Mouse (Mus musculus) left cerebral cortex, postnatal 14 days (tissue): Measurements from ENCODE around the gene Rasd2. TPM values are rescaled to one million over a fixed set of nuclear protein-coding genes. Genes with fewer than 3 reads are reported as not detected.

ENCODE experiments used
- DNase-seq, 2 experiments: peaks; one replicate each; pipeline ENCODE4 v3.0.0; 2021 to 2022; ENCODE audit warnings: low spot score in 2 of 2, mixed read lengths in 1 of 2
- intact Hi-C: fragments of 180-260 bp; cut with DNase I; formaldehyde crosslinking; loops from one replicate; pipeline ENCODE4 v1.15.1; 2025
- long read RNA-seq, 2 experiments: library from polyadenylated mRNA; stranded (forward); transcript quantifications; one replicate each; pipeline ENCODE4 v2.0.0; 2021
- total RNA-seq, 2 experiments: library from RNA; stranded (reverse); gene quantifications; 2 replicates each; pipeline ENCODE4 v1.2.3; 2021

The Rasd2 gene
- total RNA-seq = 10 to 100 TPM; 50.8 to 57.8 TPM
- long read RNA-seq, experiment 1, transcript Rasd2-202 (3 exons, 2,810 nt) = major isoform, 13 of 23 reads
- long read RNA-seq, experiment 1, partial matches to known transcripts = 1 of 23 reads
- long read RNA-seq, experiment 1, other reads (novel, unspliced or antisense) = 9 of 23 reads
- long read RNA-seq, experiment 2, transcript Rasd2-202 (3 exons, 2,810 nt) = major isoform, 11 of 15 reads
- long read RNA-seq, experiment 2, partial matches to known transcripts = 0 of 15 reads
- long read RNA-seq, experiment 2, other reads (novel, unspliced or antisense) = 4 of 15 reads

DNA sequence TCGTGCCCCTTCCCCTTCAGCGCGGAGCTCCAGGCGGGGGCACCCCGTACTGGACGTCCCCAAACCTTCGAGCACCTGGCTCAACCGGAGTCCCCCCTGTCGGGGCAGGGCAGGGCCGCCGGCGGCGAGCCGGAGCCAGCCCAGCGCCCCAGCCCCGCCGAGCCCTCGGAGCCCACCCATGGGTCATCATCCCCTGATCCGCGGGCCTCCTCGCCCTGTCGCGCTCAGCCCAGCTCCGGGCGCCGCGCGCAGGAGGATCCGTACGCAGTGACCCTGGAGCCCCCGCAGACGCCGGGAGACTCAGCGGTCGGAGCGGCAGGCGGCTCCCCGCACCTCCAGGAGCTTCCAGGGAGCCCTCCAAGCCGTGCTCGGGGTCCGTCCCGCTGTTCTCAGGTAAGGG, at the start of gene Rasd2:
TSS of gene Rasd2 (plus strand) at position 259 of the 400 bp plus-strand sequence.
- no peak for DNase-seq
- intact Hi-C loops = no loop called here

DNA sequence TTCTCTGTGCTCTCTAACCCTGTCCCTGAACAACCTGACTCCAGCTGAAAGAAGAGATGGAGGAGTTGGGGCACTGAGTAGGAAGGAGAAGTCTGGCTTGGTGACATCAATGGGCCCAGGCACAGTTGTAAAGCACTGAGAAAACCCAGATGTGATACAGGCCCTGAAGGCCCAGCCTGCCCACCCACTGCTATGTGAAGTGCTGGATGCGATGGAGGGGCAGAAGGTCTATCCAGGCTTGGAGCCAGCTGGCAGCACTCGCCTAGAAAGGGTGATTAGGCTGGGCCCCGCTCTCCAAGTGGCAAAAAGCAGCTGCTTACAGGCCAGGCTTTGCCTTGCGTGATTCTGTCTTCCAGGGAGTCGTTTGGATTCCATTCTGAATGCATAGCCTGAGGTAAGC, 44.4 kb upstream of the Rasd2 start:
- intact Hi-C loops = no loop called here
- no peak for DNase-seq

DNA sequence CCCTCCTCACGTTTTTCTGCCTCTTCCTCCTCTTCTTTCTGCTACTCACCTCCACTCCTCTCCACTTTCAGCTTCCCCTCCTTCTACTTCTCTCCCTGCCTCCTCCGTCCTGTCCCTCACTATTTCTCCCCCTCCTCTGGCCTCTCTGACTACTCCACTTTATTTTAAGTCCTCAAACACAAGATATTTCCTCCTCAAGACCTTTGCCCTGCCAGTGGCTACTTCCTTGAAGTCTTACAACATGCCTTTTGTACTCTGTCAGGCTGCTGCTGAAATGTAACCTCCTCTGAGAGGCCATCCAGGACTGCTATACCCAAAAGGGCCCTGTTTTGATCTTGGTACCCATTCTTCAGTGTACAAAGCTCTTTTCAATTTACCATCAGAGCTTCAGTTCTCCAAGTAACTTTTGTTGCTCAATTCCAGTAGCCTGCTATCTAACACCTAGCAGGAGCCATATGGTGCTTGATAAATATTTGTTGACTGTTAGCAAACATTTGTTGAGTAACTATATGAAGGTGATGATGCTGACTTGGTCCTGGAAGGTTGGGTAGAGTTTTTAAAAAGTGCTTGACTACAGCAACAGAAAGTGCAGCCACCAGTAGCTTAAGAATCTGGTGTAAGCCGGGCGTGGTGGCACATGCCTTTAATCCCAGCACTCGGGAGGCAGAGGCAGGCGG, 41.6 kb upstream of the Rasd2 start:
- DNase-seq = no peak
- intact Hi-C loops = no loop called here

DNA sequence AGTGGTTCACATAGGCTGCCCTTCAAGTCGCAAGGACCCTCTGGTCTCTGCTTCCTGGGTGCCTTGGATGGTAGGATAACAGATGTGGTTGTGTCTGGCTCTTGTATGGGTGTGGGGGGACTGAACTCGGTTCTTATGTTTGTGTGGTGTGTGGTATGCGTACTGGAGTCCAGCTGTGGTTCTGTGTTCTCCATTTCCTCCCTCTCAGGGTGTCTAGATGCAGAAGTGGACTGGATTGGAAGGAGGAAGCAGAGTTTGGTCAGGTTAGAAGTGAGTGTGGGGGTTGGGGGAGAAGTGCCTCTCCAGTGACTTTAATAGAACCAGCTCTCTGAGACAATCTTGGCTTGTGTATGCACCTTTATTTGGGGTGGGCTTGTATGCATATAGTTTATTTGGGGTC, 20.7 kb upstream of the Rasd2 start:
- DNase-seq = no peak
- intact Hi-C loops = no loop called here

DNA sequence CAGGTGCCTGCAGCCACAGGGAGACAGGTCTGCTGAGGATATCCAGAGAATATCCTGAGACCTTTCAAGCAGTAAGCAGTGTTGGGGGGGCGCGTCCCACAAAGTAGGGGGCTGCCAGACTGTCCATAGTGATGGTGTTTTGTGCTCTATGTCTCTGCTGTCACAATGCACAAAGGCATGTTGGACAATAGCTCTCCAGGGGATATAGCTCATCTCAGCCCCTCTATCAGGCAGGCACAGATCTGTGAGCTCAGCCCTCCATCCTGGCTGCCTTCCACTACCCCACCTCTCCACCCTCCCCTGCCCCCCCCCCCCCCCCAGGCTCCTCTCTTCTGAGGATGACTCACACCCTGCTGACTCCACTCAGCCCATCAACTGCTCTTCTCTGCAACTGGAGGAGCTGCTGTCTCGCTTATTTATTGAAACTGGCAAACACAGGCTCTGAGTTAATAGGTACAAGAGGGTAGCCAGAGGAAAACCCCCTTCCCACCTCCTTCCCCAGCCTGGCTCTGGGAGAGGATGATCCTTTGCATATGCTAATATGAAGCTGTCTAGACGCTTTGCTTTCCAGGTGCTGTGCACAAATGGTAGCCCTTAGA, 19.2 kb upstream of the Rasd2 start:
- intact Hi-C loops = no loop called here
- no peak for DNase-seq

DNA sequence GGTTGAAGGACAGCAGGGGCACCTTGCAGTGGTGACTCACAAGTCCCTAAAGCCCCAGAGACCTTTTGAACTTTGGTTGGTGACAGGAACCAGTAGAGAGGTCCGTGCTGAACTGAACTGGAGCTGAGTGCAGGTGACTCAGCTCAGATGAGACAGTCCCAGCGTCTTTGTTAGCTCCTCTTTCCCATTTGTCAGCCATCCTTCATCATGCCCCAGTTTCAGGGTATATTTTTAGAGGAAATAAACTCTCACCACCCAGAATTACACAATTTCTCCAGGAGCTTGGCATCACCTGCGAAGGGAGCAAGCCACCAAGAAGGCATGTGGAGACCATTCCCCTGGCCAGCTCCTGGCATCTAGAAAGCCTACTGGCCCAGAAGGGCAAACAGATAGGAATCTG, 16.6 kb upstream of the Rasd2 start:
- no peak for DNase-seq

DNA sequence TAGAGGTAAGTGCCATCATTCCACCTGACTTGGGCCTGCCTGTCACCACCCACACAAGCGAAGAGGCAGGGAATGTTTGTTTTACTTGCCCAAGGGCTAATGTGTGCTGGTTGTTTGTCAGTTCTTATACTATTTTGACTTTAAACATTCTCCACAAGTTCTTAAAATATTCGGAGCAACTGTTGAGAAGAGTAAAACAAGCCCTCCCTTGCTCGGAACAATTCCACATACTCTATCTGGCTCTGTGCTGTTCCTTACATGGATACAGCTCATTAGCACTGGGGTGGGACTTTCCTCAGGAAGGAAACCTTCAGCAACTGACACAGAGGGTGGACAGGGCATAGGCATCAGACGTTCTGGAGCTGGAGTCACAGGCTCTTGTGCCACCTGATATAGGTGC, 15.9 kb upstream of the Rasd2 start:
- intact Hi-C loops = no loop called here
- DNase-seq = peak in 1 of 2 experiments; percentile 52

More for the DNA sequence above, 16.6 kb upstream of the Rasd2 start:
- intact Hi-C loops = no loop called here

DNA sequence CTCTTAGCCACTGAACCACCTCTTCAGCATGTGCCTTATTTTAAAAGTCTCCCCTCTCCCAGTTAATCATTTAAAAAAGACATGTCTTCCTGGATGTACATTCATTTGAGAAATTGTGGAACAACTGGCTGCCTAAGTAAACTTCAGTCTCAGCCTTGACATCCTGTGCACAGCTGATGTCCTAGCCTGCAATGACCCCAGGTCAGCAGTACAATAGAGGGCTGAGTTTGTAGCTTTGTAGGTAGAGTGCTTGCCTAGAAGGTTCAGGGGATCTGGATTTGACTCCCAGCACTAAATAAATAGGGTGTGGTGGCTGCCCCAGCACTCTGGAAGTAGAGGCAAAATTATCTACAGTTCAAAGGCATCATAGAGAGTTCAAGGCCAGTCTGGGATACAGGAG, 15.4 kb upstream of the Rasd2 start:
- no peak for DNase-seq
- intact Hi-C loops = no loop called here

DNA sequence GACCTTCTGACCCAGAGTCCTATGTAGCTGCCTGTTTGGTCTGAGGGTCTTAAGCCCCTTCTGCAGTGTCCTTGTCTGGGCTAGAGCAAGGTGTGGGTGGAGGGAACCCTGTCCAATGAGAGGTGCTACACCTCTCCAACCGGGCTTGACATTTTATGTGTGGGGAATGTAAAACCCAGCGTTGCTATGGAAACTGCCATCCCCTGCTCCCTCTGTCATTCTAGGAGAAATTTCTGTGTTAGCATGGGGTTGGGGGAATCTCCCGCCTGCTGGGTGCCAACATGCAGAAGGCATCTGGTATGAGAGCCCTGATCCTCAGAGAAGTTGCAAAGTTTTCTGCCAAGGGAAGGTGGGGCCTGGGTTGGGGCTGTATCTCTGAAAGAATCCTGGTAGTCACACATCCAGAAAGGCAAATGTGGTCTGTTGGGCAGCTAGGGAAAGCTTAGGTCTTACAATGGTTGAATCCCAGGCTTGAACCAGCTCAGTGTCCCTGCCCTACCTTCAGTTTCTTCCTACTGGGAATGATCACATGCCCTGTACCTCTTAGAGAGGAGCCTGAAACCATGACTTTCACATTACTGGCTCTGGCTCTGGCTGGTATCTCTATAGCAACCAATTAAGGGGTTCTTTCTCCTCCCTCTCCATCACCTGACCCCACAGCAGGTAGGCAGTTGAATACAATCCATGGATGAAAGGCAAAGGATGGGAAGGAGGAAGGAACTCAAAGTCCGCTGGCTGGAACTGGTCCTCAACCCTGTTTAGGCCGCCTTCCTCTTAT, 14.6 kb upstream of the Rasd2 start:
- peak in 1 of 2 experiments; percentile 64 for DNase-seq

DNA sequence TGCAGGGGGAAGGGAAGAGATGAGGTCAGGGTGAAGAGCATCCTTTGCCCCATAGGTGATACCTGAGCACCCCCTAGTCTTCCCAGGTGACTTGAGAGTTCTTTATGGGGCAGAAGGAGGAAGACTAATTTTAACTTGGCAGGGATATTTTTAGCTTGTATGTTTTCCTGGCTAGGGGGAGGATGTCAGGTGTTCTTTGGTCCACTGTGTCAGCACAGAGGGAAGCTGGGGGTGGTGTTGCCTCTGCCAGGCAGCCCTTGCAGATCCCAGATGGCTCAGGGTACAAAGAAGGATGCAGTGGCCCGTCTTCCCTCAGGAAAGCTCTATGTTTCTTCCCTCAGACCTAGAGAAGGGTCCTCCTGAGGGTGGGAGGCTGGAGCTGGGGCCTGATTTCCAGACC, 13.8 kb upstream of the Rasd2 start:
- intact Hi-C loops = no loop called here
- DNase-seq = no peak

More for the DNA sequence above, 14.6 kb upstream of the Rasd2 start:
- intact Hi-C loops = no loop called here

DNA sequence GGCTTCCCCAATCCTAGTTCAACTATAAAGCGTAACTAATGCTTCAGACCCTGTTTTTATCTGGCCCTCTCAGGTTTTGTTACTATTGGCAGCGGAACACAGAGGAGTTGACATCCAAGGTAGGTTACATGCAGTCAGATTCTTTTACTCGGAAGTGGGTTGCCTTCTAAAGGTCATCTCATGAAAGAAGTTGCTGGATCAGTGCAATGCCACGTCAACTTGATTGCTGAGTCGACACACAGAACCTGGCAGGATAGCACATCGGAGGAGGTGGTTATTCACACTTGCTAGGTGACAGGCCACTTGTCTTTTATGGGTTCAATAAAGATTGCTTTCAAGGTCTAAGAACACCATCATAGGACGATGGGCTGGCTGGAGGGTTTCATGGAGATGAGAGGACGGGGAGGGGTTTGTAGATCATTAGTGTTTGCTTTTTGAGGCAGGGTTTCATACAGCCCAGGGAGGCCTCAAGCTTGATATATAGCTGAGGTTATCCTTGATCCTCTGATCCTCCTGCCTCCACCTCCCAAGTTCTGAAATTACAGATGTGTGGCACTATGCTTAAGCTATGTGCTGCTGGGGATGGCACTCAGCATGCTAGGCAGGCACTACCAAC, 11.6 kb upstream of the Rasd2 start:
- intact Hi-C loops = no loop called here
- no peak for DNase-seq

DNA sequence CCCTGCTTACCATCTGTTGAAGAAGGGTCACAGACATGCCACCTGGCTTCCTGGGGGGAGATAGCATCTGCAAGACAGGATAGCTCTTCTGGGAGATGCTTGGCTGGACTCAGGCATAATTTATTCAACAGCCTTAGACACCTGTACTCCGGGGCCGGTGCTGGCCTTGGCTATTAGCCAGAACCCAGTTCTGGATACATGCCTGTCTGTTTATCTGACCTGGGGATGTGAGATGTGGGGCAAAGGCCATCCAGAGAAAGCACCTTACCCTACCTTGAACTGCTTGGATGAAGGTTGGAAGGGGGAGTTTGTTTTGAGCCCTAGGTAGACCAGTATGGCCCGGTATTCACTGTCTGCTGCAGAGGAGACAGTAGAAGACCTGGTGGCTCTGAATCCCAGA, 10.8 kb upstream of the Rasd2 start:
- intact Hi-C loops = no loop called here
- DNase-seq = no peak

DNA sequence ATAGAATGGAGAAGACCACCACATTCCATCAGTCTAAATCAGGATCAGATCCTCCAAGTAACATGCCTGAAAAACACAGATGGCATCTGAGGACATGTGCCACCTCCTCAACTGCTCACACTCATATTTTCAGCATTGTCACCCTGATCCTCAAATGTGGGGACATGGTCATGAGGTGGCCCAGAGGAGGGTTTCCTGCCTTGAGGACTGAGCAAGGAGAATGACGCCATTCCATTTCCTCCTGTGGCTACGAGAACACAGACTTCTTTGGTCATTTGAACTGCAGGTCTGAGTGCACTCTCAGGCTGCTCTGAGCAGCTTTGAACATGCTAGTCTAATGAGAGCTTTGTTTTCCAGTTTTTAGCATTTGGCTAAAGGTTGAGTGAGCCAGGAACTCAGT, 10.3 kb upstream of the Rasd2 start:
- intact Hi-C loops = no loop called here
- no peak for DNase-seq

DNA sequence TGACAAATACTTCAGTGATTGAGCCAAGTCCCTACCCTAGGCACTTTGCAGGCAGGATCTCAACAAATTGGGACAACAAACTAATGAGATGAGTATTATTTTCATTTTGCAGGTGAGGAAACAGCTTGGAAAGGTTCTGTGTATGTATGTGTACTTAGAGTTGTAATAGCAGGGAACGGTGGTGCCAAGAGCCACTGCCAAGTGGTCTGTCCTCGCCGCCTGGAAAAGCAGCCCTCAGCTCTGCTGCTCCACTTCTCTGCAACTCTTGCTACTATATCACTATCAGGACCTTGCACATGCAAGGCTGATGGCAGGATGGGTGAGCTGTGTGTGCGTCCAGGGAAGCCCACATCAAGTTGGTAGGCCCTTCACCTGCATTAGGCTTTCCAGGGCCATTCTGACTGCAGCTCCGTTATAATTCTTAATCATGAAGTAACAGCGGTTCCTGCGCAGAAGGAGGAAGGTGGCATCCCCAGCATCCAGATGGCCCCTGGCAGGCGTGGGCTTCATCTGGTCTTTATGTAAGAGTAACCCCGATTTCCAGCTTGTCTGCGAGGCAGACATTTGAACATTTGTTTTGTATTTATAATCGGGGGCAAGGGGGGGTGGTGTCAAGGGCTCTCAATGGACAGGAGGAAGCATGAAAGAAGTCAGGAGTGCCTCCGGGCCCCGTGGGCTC, 9.4 kb upstream of the Rasd2 start:
- intact Hi-C loops = no loop called here
- no peak for DNase-seq

DNA sequence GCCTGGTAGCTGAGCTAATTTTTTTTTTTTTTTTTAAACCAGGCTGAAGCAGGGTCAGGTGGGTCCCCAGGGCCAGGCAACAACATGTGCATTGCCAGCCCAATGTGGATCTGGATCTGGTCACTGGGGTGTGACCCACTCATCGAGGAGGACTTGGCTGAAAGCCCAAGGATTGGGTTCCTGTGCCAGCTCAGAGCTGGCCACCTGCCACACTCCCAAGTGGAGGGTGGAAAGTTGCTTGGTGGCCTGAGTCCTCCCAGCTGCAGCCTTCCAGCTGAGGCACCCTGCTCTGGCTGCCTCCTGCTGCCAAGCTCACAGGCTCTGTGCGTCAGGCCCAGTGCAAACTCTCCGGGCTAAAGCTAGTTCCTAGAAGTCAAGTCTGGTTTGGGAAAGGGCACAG, 2.3 kb upstream of the Rasd2 start:
- DNase-seq = no peak

DNA sequence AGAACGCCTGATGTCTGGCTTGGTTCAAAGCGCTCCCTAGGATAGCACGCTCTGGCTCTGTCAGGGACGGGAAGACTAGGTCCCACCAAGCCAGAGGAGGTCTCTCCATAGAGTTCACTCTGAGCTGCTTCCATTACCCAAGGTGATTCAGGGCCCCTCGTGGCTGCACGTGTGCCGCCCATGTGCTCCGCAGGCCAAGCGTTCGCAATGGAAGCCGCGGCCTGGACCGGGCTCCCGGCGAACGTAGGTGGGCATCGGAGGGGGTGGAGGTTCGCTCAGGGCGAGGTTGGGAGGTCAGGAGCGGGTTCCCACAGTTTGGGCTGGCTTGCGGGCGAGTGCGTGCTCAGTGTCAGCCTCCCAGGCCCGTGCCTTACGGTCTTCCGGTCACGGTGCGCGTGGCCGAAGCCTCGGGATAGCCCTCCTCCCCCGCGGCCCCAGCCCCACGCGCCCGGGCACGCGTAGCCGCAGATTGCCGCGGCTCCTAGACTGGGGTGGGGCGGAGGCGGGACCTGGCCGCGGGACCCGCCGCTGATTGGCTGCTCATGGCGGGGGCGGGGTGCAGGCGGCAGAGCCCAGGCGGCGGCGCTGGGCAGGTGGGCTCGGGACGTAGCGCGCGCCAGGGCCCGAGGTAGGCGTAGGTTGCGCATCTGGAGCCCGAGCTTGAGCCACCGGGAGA, 975 bp upstream of the Rasd2 start:
- DNase-seq = peak; percentile 83 to 87
- intact Hi-C loops = no loop called here

More for the DNA sequence above, 2.3 kb upstream of the Rasd2 start:
- intact Hi-C loops = no loop called here

DNA sequence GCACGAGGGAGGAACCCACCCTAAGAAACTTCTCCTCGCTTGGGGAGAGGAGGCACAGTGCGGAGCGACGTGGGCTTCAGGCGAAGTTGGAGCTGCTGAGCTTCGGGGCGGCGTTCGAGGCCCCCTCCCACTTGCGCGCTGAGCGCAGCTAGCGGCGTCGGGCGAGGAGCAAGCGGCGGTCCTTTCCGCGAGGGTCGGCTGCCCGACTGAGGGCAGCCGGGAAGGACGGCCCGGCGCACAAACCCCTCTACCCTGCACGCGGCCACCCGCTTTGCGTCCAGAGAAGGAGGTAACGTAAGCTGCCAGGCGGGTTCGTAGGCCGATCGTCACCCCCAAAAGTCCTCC, 465 bp upstream of the Rasd2 start:
- DNase-seq = no peak
- intact Hi-C loops = no loop called here

DNA sequence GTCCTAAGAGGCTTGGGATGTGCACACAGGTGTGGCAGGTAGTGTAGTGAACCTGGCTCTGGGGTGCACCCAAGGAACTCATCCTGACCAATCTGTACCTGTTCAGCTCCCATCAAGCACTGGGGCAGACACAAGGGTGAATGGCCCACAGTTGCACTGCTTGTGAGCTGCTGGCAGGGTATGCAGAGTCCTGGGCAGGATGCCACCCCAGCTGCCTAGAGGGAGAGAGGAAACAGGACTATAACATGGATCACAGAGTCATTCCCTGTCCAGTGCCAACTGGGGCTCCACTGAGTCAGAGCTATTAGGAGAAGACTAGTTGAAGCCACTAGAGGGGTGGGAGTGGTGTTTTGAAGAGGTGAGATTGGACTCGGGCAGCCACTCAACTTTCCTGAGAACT, 1.3 kb downstream of the Rasd2 start:
- intact Hi-C loops = no loop called here
- no peak for DNase-seq

DNA sequence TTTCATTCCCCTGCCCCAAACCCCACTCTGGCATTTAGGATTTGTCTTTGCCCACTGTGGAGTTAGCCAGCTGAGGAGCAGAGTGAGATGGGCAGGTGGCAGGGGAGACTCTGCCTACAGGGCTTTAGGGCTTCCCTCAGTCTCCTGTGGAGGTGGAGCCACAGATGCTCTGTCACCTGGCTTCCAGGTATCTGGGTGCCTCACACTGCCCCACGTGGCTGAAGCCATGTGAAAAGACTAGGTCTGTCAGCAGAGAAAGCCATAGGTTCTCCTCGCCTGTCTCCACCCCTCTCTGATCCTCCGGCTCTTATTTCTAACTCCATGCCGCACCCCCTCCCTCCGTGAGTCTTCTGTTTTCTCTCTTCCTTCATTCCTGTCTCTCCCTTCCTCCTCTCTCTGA, 2.2 kb downstream of the Rasd2 start:
- intact Hi-C loops = no loop called here

More for the DNA sequence above, 2.2 kb downstream of the Rasd2 start:
- no peak for DNase-seq
